Mouse (Mus musculus) olfactory bulb, adult 2 months (tissue): ENCODE measurements around the gene Sec31b.

Experiments
- CTCF ChIP-seq: fragments of 200-500 bp; IDR thresholded peaks from 2 replicates; pipeline ENCODE4 v1.5.1; 2012; ENCODE audit warnings: low read depth, mild to moderate bottlenecking, low read length, moderate library complexity; ENCODE audit not compliant: insufficient read depth
- POLR2A ChIP-seq: fragments of 200-500 bp; IDR thresholded peaks from 2 replicates; pipeline ENCODE4 v1.6.1; 2012; ENCODE audit warnings: mild to moderate bottlenecking, low read depth, low read length, moderate library complexity; ENCODE audit not compliant: insufficient read depth

- TF ChIP-seq CTCF = no peak
- no peak for TF ChIP-seq POLR2A
Observed at GRCm38 (mm10) chr19:44537416-44537815, 8.2 kb downstream of the Sec31b start.
